Mouse (Mus musculus) retina, postnatal 1 day (tissue): ENCODE results near the gene Timd2.
A peak's percentile ranks its signal among the peaks of the same experiment; 100 is the strongest.
"Not testable (repeated sequence)": the region's sequence is repeated elsewhere in the genome, so short reads cannot be mapped to it uniquely, and the experiment has no call there.

Experiments used
- DNase-seq: peaks from one replicate; pipeline ENCODE4 v3.0.0-alpha.2; 2012

Gene Timd2

GRCm38 (mm10) chr11:46706664-46707356 lies at the start of gene Timd2:
Gene Timd2 (minus strand): TSS chr11:46707061.
- no peak for DNase-seq

GRCm38 (mm10) chr11:46755714-46756113 lies 48.9 kb upstream of the Timd2 start:
- DNase-seq = not testable (repeated sequence)

GRCm38 (mm10) chr11:46754669-46755068 lies 47.8 kb upstream of the Timd2 start:
- DNase-seq = peak; percentile 9

GRCm38 (mm10) chr11:46753662-46754061 lies 46.8 kb upstream of the Timd2 start:
- no peak for DNase-seq

- DNase-seq = no peak
These were observed 41.1 kb upstream of the Timd2 start for GRCm38 (mm10) chr11:46747996-46748395.

GRCm38 (mm10) chr11:46741716-46742115 lies 34.9 kb upstream of the Timd2 start:
- DNase-seq = no peak

- no peak for DNase-seq
These were observed 34.0 kb upstream of the Timd2 start for GRCm38 (mm10) chr11:46740886-46741285.

- no peak for DNase-seq
These were observed 32.6 kb upstream of the Timd2 start for GRCm38 (mm10) chr11:46739501-46739900.

- DNase-seq = not testable (repeated sequence)
These were observed 28.2 kb upstream of the Timd2 start, which contains the start of gene Havcr1 for GRCm38 (mm10) chr11:46735076-46735475. Gene Havcr1 (plus strand): TSS chr11:46735080.

- DNase-seq = no peak
These were observed 27.8 kb upstream of the Timd2 start for GRCm38 (mm10) chr11:46734617-46735016.

- DNase-seq = peak; percentile 21
These were observed 26.5 kb upstream of the Timd2 start for GRCm38 (mm10) chr11:46733242-46733789.

- DNase-seq = no peak
These were observed 24.7 kb upstream of the Timd2 start for GRCm38 (mm10) chr11:46731541-46732070.

GRCm38 (mm10) chr11:46698830-46699229 lies 8.0 kb downstream of the Timd2 start:
- no peak for DNase-seq

- DNase-seq = no peak
These were observed 8.6 kb downstream of the Timd2 start for GRCm38 (mm10) chr11:46698278-46698655.

- no peak for DNase-seq
These were observed 9.2 kb downstream of the Timd2 start for GRCm38 (mm10) chr11:46697433-46698277.

- not testable (repeated sequence) for DNase-seq
These were observed 11.0 kb downstream of the Timd2 start for GRCm38 (mm10) chr11:46695849-46696248.

GRCm38 (mm10) chr11:46690136-46690535 lies 16.7 kb downstream of the Timd2 start:
- no peak for DNase-seq

GRCm38 (mm10) chr11:46683723-46684122 lies 23.1 kb downstream of the Timd2 start:
- no peak for DNase-seq

GRCm38 (mm10) chr11:46682842-46683241 lies 24.0 kb downstream of the Timd2 start:
- DNase-seq = no peak

- DNase-seq = no peak
These were observed 38.9 kb downstream of the Timd2 start for GRCm38 (mm10) chr11:46667938-46668337.

GRCm38 (mm10) chr11:46667105-46667504 lies 39.8 kb downstream of the Timd2 start:
- no peak for DNase-seq

GRCm38 (mm10) chr11:46665599-46666522 lies 41.0 kb downstream of the Timd2 start:
- peak; percentile 60 for DNase-seq
